Mouse (Mus musculus) forebrain, embryonic 11.5 days (tissue): ENCODE data around the gene Crebrf. TPM values are rescaled to one million over a fixed set of nuclear protein-coding genes. Genes with fewer than 3 reads are reported as not detected.
A peak's percentile ranks its signal among the peaks of the same experiment; 100 is the strongest.

ENCODE experiments used
- ATAC-seq: fragments of 200-750 bp; cut with Nextera tagmentation; replicated peaks from 2 replicates; pipeline ENCODE4 v1.8.0; 2017; ENCODE audit warnings: moderate TSS enrichment; ENCODE audit not compliant: low FRiP score
- DNase-seq: peaks from one replicate; pipeline ENCODE4 v3.0.0-alpha.2; 2017; ENCODE audit warnings: low spot score
- H3K27ac ChIP-seq: fragments of 300-500 bp; sonication (generic); 2 replicates; pipeline ENCODE4 v1.5.1; 2014; ENCODE audit warnings: low read depth, low read length
- H3K27me3 ChIP-seq: fragments of 300-500 bp; sonication (generic); 2 replicates; pipeline ENCODE4 v1.6.1; 2014; ENCODE audit warnings: mild to moderate bottlenecking, low read length, mixed read lengths; ENCODE audit not compliant: control insufficient read depth, insufficient read depth
- H3K36me3 ChIP-seq: fragments of 300-500 bp; sonication (generic); 2 replicates; pipeline ENCODE4 v1.6.1; 2014; ENCODE audit warnings: mild to moderate bottlenecking, low read length, moderate library complexity, mixed read lengths; ENCODE audit not compliant: control insufficient read depth, insufficient read depth
- H3K4me1 ChIP-seq: fragments of 300-500 bp; sonication (generic); replicated peaks from 2 replicates; pipeline ENCODE4 v1.6.1; 2014; ENCODE audit warnings: low read length, mixed read lengths; ENCODE audit not compliant: control insufficient read depth, insufficient read depth
- H3K4me2 ChIP-seq: fragments of 300-500 bp; sonication (generic); 2 replicates; pipeline ENCODE4 v1.6.1; 2014; ENCODE audit warnings: low read depth, mild to moderate bottlenecking, low read length, moderate library complexity, mixed read lengths; ENCODE audit not compliant: severe bottlenecking
- H3K4me3 ChIP-seq: fragments of 300-500 bp; sonication (generic); 2 replicates; pipeline ENCODE4 v1.5.1; 2014; ENCODE audit warnings: low read depth, low read length
- H3K9ac ChIP-seq: fragments of 300-500 bp; sonication (generic); 2 replicates; pipeline ENCODE4 v1.6.1; 2014; ENCODE audit warnings: low read length
- H3K9me3 ChIP-seq: fragments of 300-500 bp; sonication (generic); 2 replicates; pipeline ENCODE4 v1.6.1; 2016; ENCODE audit warnings: low read length, mixed read lengths; ENCODE audit not compliant: control insufficient read depth
- WGBS: fragments of 180-500 bp; shearing (Covaris S2); extraction: QIAGEN DNeasy Blood & Tissue Kit; methylation state at CpG from one replicate; pipeline ENCODE4 v1.1.7; 2014; 5-methylcytosine and 5-hydroxymethylcytosine counted together
- polyA plus RNA-seq: library from polyadenylated mRNA; unstranded; fragments of >200 nt; fragmentation: Nextera tagmentation; extraction: Ambion mirVana; gene quantifications from 2 replicates; pipeline ENCODE4 v1.2.1, GENCODE M21; 2014

Crebrf gene
- polyA plus RNA-seq, 1 experiment from 2014 or later = 2.8 TPM

DNA sequence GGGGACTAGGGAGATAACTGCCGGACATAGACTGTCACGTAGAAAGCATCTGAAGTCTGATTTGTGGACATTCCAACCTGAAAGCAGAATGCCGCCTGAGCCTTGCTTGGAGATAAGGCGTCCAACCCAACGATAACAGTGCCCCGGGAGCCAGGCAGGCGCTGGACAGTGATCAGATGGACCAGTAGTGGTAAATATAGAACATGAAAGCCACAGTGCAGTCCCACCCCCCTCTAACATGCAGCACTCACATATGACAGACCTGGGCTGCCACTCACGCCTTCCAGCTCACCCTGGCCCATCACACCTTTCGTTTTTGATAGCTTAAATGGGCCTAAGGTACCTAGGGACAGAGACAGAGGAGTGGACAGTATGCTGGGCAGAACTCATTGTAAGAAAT is 98.0 kb downstream of the Crebrf start:
- ATAC-seq (no peak), DNase-seq (peak; percentile 25)
- no peak overlapping the region for H3K4me2 ChIP-seq
- H3K27ac ChIP-seq = no peak overlapping the region
- H3K27me3 ChIP-seq = no peaks in the 10 kb centered on the region
- H3K4me3 ChIP-seq = no peak overlapping the region
- whole genome bisulfite sequencing = 83% methylated on average over 9 of the region's 9 CpGs
- H3K4me1 ChIP-seq = no peaks in the 10 kb centered on the region
- H3K9ac ChIP-seq = no peak overlapping the region
- H3K9me3 ChIP-seq = no peaks in the 10 kb centered on the region
- no peaks in the 10 kb centered on the region for H3K36me3 ChIP-seq

DNA sequence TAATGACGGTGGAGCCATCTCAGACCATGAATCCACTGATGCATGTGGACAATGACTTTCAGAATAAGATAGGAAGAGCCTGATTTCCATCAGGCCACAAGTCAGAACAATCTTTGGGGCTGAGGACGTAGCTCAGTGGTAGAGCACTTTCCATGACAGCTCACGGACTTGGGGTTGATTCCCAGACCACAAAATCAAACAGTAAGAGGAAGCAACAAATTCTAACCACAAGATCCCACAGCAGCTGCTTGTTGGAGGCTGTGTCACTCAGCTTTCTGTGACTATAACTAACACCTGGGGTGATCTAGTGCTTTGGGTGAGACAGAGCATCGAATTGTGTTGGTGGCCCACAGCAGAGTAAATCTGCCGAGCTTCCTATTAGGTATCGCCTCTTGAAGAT is 101.4 kb downstream of the Crebrf start:
- H3K9ac ChIP-seq = no peak overlapping the region
- no peaks in the 10 kb centered on the region for H3K27me3 ChIP-seq
- DNase-seq (no peak), ATAC-seq (no peak)
- H3K36me3 ChIP-seq = no peaks in the 10 kb centered on the region
- 87% methylated on average over 6 of the region's 6 CpGs for WGBS
- H3K4me1 ChIP-seq = no peaks in the 10 kb centered on the region
- no peak overlapping the region for H3K27ac ChIP-seq
- H3K9me3 ChIP-seq = no peaks in the 10 kb centered on the region
- H3K4me2 ChIP-seq = no peak overlapping the region
- H3K4me3 ChIP-seq = no peak overlapping the region

DNA sequence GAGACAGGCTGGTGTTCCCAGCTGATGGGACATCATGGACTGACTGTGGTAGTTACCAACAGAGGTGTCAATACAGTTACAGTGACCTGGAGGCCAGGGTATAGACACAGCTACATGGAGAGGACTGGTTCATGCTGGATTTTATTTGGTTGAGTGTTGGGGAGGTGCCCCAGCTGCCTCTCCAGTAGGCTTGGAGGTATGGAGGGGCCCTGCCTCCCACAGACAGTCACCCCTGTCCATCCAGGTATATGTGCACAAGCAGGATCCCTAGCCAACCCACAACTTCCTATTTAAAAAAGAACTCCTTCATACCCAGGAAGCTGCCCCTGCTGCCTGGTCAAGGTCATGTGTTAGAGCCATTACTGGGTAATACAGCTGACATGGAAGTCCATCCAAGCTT is 102.3 kb downstream of the Crebrf start:
- no peak overlapping the region for H3K4me2 ChIP-seq
- no peaks in the 10 kb centered on the region for H3K9me3 ChIP-seq
- no peaks in the 10 kb centered on the region for H3K36me3 ChIP-seq
- no peaks in the 10 kb centered on the region for H3K4me1 ChIP-seq
- DNase-seq = no peak
- H3K27ac ChIP-seq = no peak overlapping the region
- H3K27me3 ChIP-seq = no peaks in the 10 kb centered on the region
- H3K9ac ChIP-seq = no peak overlapping the region
- H3K4me3 ChIP-seq = no peak overlapping the region
- no peak for ATAC-seq

DNA sequence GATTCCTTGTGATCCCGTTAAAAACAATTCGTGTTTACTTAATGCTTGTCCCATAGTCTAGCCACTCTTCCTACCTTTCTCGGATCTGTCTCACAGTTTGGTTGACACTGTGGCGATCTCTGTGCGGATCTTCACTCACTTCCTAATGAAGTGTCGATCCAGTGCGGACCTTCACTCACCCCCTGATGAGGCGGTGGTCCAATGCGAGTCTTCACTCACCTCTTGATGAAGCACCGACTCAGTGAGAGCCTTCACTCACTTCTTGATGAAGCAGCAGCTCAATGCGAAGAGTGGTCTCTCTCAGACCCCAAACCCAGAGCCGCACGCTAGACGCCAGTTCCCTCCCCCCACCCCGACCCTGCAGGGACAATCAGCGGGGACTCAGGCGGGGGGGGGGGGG is 110.7 kb downstream of the Crebrf start:
- WGBS = 74% methylated on average over 16 of the region's 17 CpGs
- H3K9ac ChIP-seq = no peak overlapping the region
- H3K4me1 ChIP-seq = no peaks in the 10 kb centered on the region
- no peak overlapping the region for H3K27ac ChIP-seq
- H3K27me3 ChIP-seq = no peaks in the 10 kb centered on the region
- no peak overlapping the region for H3K4me3 ChIP-seq
- DNase-seq (peak; percentile 41), ATAC-seq (no peak)
- no peaks in the 10 kb centered on the region for H3K36me3 ChIP-seq
- H3K9me3 ChIP-seq = no peaks in the 10 kb centered on the region
- H3K4me2 ChIP-seq = no peak overlapping the region

Other genes starting within 250 kb of the Crebrf start
- gene Ergic1, start 154.2 kb upstream of the Crebrf start, polyA plus RNA-seq = 139 and 145 TPM in 2 replicates
- 35.7 and 37.6 TPM in 2 replicates for gene Dusp1, start 153.5 kb upstream of the Crebrf start, polyA plus RNA-seq
- 87.3 and 94.7 TPM in 2 replicates for gene Atp6v0e, start 52.4 kb upstream of the Crebrf start, polyA plus RNA-seq
- 46.1 and 49.7 TPM in 2 replicates for gene Bnip1, start 65.4 kb downstream of the Crebrf start, polyA plus RNA-seq
- not detected in 2 replicates for gene Nkx2-5, start 129.4 kb downstream of the Crebrf start, polyA plus RNA-seq
- gene Kifc5b, start 201.4 kb downstream of the Crebrf start, polyA plus RNA-seq = 11.1 and 11.3 TPM in 2 replicates
- 4.5 and 4.9 TPM in 2 replicates for gene Phf1, start 217.4 kb downstream of the Crebrf start, polyA plus RNA-seq
- gene Cuta, start 223.9 kb downstream of the Crebrf start, polyA plus RNA-seq = 141 and 154 TPM in 2 replicates
- 3.2 and 4.2 TPM in 2 replicates for gene Syngap1, start 225.6 kb downstream of the Crebrf start, polyA plus RNA-seq